Mouse (Mus musculus) lung, postnatal 0 days (tissue): ENCODE results near the gene Nphs1. TPM values are rescaled to one million over a fixed set of nuclear protein-coding genes. Genes with fewer than 3 reads are reported as not detected.
"Not testable (repeated sequence)": the region's sequence is repeated elsewhere in the genome, so short reads cannot be mapped to it uniquely, and the experiment has no call there.

Experiments used
- ATAC-seq: fragments of 200-750 bp; cut with Nextera tagmentation; 2 replicates; pipeline ENCODE4 v1.8.0; 2017; ENCODE audit warnings: moderate library complexity
- DNase-seq: peaks from one replicate; pipeline ENCODE4 v3.0.0-alpha.2; 2016; ENCODE audit warnings: low spot score
- H3K27ac ChIP-seq: fragments of 300-500 bp; sonication (generic); 2 replicates; pipeline ENCODE4 v1.5.1; 2014; ENCODE audit warnings: antibody characterized with exemption, mild to moderate bottlenecking, low read length, mixed read lengths
- H3K27me3 ChIP-seq: fragments of 300-500 bp; sonication (generic); replicated peaks from 2 replicates; pipeline ENCODE4 v1.6.1; 2014; ENCODE audit warnings: low read length, mixed read lengths; ENCODE audit not compliant: insufficient read depth
- H3K36me3 ChIP-seq: fragments of 300-500 bp; sonication (generic); 2 replicates; pipeline ENCODE4 v1.6.1; 2014; ENCODE audit warnings: low read length, mixed read lengths; ENCODE audit not compliant: insufficient read depth
- H3K4me1 ChIP-seq: fragments of 300-500 bp; sonication (generic); 2 replicates; pipeline ENCODE4 v1.6.1; 2014; ENCODE audit warnings: antibody characterized with exemption, low read depth, low read length, mixed read lengths; ENCODE audit not compliant: insufficient read depth
- H3K4me2 ChIP-seq: fragments of 300-500 bp; sonication (generic); replicated peaks from 2 replicates; pipeline ENCODE4 v1.6.1; 2014; ENCODE audit warnings: low read depth, mild to moderate bottlenecking, low read length, moderate library complexity, mixed read lengths
- H3K4me3 ChIP-seq: fragments of 300-500 bp; sonication (generic); 2 replicates; pipeline ENCODE4 v1.5.1; 2014; ENCODE audit warnings: low read depth, low read length
- H3K9ac ChIP-seq: fragments of 300-500 bp; sonication (generic); replicated peaks from 2 replicates; pipeline ENCODE4 v1.6.1; 2014; ENCODE audit warnings: low read depth, mild to moderate bottlenecking
- H3K9me3 ChIP-seq: fragments of 300-500 bp; sonication (generic); 2 replicates; pipeline ENCODE4 v1.6.1; 2016; ENCODE audit warnings: low read length, mixed read lengths
- CTCF ChIP-seq: IDR thresholded peaks from 2 replicates; pipeline ENCODE4 v1.5.1; 2016; ENCODE audit warnings: antibody characterized with exemption, mild to moderate bottlenecking
- EP300 ChIP-seq: IDR thresholded peaks from 2 replicates; pipeline ENCODE4 v1.6.1; 2016; ENCODE audit warnings: antibody characterized with exemption, mild to moderate bottlenecking, control low read depth
- WGBS: fragments of 180-500 bp; shearing (Covaris S2); extraction: QIAGEN DNeasy Blood & Tissue Kit; methylation state at CpG from one replicate; pipeline ENCODE4 v1.1.7; 2014; 5-methylcytosine and 5-hydroxymethylcytosine counted together
- polyA plus RNA-seq: library from polyadenylated mRNA; unstranded; fragments of >200 nt; fragmentation: Nextera tagmentation; extraction: Ambion mirVana; gene quantifications from 2 replicates; pipeline ENCODE4 v1.2.1, GENCODE M21; 2015

Nphs1 gene
- polyA plus RNA-seq, 1 experiment from 2014 or later = 0.12 TPM

- no peaks in the 10 kb centered on the region for H3K4me1 ChIP-seq
- H3K9me3 ChIP-seq = no peaks in the 10 kb centered on the region
- DNase-seq (peak; percentile 67), ATAC-seq (no peak)
- H3K36me3 ChIP-seq = no peaks in the 10 kb centered on the region
- no peak overlapping the region for H3K27ac ChIP-seq
- no peak overlapping the region for H3K4me3 ChIP-seq
- no peaks in the 10 kb centered on the region for H3K27me3 ChIP-seq
- H3K9ac ChIP-seq = no peak overlapping the region
- TF ChIP-seq CTCF = peak; percentile 84
- TF ChIP-seq EP300 = no peak
- 17% methylated on average over 4 of the region's 4 CpGs for WGBS
- no peak overlapping the region for H3K4me2 ChIP-seq
Measured at GRCm38 (mm10) chr7:30492765-30493164, 34.6 kb downstream of the Nphs1 start.

- WGBS = 51% methylated on average over 11 of the region's 11 CpGs
- no peak within 1 kb of the TSS for H3K27ac ChIP-seq
- no peak for DNase-seq
- H3K9ac ChIP-seq = no peak within 1 kb of the TSS
- no peaks in the 10 kb centered on the region for H3K27me3 ChIP-seq
- H3K9me3 ChIP-seq = no peaks in the 10 kb centered on the region
- no peak for ATAC-seq
- H3K4me1 ChIP-seq = no peaks in the 10 kb centered on the region
- TF ChIP-seq EP300 (no peak), CTCF (no peak)
- H3K4me3 ChIP-seq = no peak within 1 kb of the TSS
- no peaks in the 10 kb centered on the region for H3K36me3 ChIP-seq
- H3K4me2 ChIP-seq = no peak within 1 kb of the TSS
Measured at GRCm38 (mm10) chr7:30493401-30493931, 35.4 kb downstream of the Nphs1 start, which contains the start of gene Prodh2. Gene Prodh2, plus strand, starts transcription at chr7:30493622.

- DNase-seq, H3K4me1 ChIP-seq, H3K9me3 ChIP-seq, H3K36me3 ChIP-seq, H3K9ac ChIP-seq, H3K4me3 ChIP-seq, H3K27me3 ChIP-seq, H3K27ac ChIP-seq, ATAC-seq, H3K4me2 ChIP-seq: not testable (repeated sequence)
- WGBS = 48% methylated on average over 5 of the region's 5 CpGs
Measured at GRCm38 (mm10) chr7:30495506-30496042, 37.5 kb downstream of the Nphs1 start.

GRCm38 (mm10) chr7:30501159-30501558 lies 43.0 kb downstream of the Nphs1 start:
- 73% methylated on average over 5 of the region's 5 CpGs for WGBS
- not testable (repeated sequence) for H3K36me3 ChIP-seq, H3K4me2 ChIP-seq, H3K27ac ChIP-seq, ATAC-seq, H3K27me3 ChIP-seq, H3K9ac ChIP-seq, H3K4me3 ChIP-seq, H3K9me3 ChIP-seq, H3K4me1 ChIP-seq, DNase-seq
- TF ChIP-seq CTCF = peak; percentile 32

GRCm38 (mm10) chr7:30508061-30508460 lies 49.9 kb downstream of the Nphs1 start:
- DNase-seq = no peak
- H3K4me3 ChIP-seq = no peak overlapping the region
- H3K9ac ChIP-seq = no peak overlapping the region
- ATAC-seq = no peak
- H3K4me1 ChIP-seq = no peaks in the 10 kb centered on the region
- no peaks in the 10 kb centered on the region for H3K36me3 ChIP-seq
- TF ChIP-seq EP300 = no peak
- no peak for TF ChIP-seq CTCF
- H3K27ac ChIP-seq = no peak overlapping the region
- no peaks in the 10 kb centered on the region for H3K9me3 ChIP-seq
- no peaks in the 10 kb centered on the region for H3K27me3 ChIP-seq
- WGBS = 60% methylated on average over 4 of the region's 4 CpGs
- no peak overlapping the region for H3K4me2 ChIP-seq

- H3K27me3 ChIP-seq = no peaks in the 10 kb centered on the region
- H3K27ac ChIP-seq = no peak overlapping the region
- 53% methylated on average over 24 of the region's 24 CpGs for WGBS
- DNase-seq = no peak
- no peak for ATAC-seq
- no peaks in the 10 kb centered on the region for H3K4me1 ChIP-seq
- TF ChIP-seq CTCF (no peak), EP300 (no peak)
- no peak overlapping the region for H3K4me2 ChIP-seq
- no peaks in the 10 kb centered on the region for H3K36me3 ChIP-seq
- no peaks in the 10 kb centered on the region for H3K9me3 ChIP-seq
- no peak overlapping the region for H3K9ac ChIP-seq
- H3K4me3 ChIP-seq = no peak overlapping the region
Measured at GRCm38 (mm10) chr7:30515003-30515760, 57.1 kb downstream of the Nphs1 start.
